Mouse (Mus musculus) CD4-positive helper T cell, adult 2 months (primary cell): ENCODE measurements at regions not wholly inside any gene's neighbourhood (a gene's known extent, or its start where the extent isn't known, plus 50 kb on each side); places are given as distances from the start of the nearest gene placed in this dataset.

Experiments used
- DNase-seq: peaks from one replicate; pipeline ENCODE4 v3.0.0-alpha.2; 2012; ENCODE audit warnings: low read depth, missing footprints, low spot score

DNA sequence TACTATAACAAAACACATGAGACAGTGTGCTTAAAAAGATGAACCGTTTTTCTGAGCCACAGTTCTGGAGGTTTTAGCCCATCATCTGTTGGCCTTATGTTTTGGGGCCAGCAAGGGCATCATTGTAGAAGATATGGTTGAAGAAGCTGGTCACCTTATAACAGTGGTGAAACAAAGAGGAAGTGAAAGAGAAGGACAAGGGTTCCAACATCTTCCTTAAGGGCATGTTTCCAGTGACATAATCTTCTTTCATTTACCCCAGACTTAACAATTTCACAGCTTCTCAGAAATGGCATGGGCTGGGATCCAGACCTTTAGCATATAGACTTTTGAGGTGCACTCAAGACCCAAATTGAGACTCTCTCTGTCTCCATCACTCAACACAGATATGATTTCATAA lies 259.5 kb downstream of the 1700064H15Rik start:
- no peak for DNase-seq

DNA sequence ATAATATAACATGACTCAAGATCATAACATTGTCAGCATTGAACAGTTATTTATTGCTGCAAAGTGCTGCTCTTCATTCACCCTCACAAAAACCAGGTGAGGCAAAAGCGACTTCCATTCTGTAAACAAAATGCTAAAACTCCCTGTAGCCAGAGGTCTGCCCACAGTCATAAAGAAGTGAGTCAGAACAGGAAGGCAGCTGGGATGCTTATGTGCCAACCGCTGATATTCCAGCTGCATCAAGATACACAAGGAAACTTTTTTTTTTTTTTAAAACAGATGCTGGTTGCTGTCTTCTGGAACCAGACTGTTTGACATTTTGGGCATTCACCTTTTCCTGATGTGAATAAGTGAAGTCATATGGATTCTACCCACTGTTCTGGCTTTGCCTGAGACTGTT lies 260.7 kb downstream of the 1700064H15Rik start:
- no peak for DNase-seq
